Mouse (Mus musculus) stomach, embryonic 16.5 days (tissue): Measurements from ENCODE around the gene Ccdc93. TPM values are rescaled to one million over a fixed set of nuclear protein-coding genes. Genes with fewer than 3 reads are reported as not detected.
A peak's percentile ranks its signal among the peaks of the same experiment; 100 is the strongest.

Source experiments
- ATAC-seq: fragments of 200-750 bp; cut with Nextera tagmentation; 2 replicates; pipeline ENCODE4 v1.8.0; 2017; ENCODE audit warnings: moderate number of reproducible peaks, moderate TSS enrichment; ENCODE audit not compliant: insufficient read depth, low FRiP score
- H3K27ac ChIP-seq: fragments of 300-500 bp; sonication (generic); 2 replicates; pipeline ENCODE4 v1.5.1; 2014; ENCODE audit warnings: low read length
- H3K27me3 ChIP-seq: fragments of 300-500 bp; sonication (generic); 2 replicates; pipeline ENCODE4 v1.6.1; 2014; ENCODE audit warnings: low read length, control low read depth, mixed read lengths; ENCODE audit not compliant: control insufficient read depth, insufficient read depth
- H3K36me3 ChIP-seq: fragments of 300-500 bp; sonication (generic); 2 replicates; pipeline ENCODE4 v1.6.1; 2014; ENCODE audit warnings: low read length; ENCODE audit not compliant: control insufficient read depth, insufficient read depth
- H3K4me1 ChIP-seq: fragments of 300-500 bp; sonication (generic); 2 replicates; pipeline ENCODE4 v1.6.1; 2014; ENCODE audit warnings: low read length, control low read depth, mixed read lengths; ENCODE audit not compliant: control insufficient read depth, insufficient read depth
- H3K4me2 ChIP-seq: fragments of 300-500 bp; sonication (generic); 2 replicates; pipeline ENCODE4 v1.6.1; 2014; ENCODE audit warnings: low read depth, low read length, mixed read lengths
- H3K4me3 ChIP-seq: fragments of 300-500 bp; sonication (generic); replicated peaks from 2 replicates; pipeline ENCODE4 v1.5.1; 2014; ENCODE audit warnings: mild to moderate bottlenecking, low read length
- H3K9ac ChIP-seq: fragments of 300-500 bp; sonication (generic); 2 replicates; pipeline ENCODE4 v1.6.1; 2014; ENCODE audit warnings: low read length
- H3K9me3 ChIP-seq: fragments of 300-500 bp; sonication (generic); replicated peaks from 2 replicates; pipeline ENCODE4 v1.6.1; 2016; ENCODE audit warnings: low read length, control low read depth; ENCODE audit not compliant: control insufficient read depth
- WGBS: fragments of 180-500 bp; shearing (Covaris S2); extraction: QIAGEN DNeasy Blood & Tissue Kit; methylation state at CpG from one replicate; pipeline ENCODE4 v1.1.7; 2014; 5-methylcytosine and 5-hydroxymethylcytosine counted together
- polyA plus RNA-seq: library from polyadenylated mRNA; unstranded; fragments of >200 nt; fragmentation: Nextera tagmentation; extraction: Ambion mirVana; gene quantifications from 2 replicates; pipeline ENCODE4 v1.2.1, GENCODE M21; 2015

Ccdc93 gene
- 11.2 and 12.6 TPM in 2 replicates for polyA plus RNA-seq

DNA sequence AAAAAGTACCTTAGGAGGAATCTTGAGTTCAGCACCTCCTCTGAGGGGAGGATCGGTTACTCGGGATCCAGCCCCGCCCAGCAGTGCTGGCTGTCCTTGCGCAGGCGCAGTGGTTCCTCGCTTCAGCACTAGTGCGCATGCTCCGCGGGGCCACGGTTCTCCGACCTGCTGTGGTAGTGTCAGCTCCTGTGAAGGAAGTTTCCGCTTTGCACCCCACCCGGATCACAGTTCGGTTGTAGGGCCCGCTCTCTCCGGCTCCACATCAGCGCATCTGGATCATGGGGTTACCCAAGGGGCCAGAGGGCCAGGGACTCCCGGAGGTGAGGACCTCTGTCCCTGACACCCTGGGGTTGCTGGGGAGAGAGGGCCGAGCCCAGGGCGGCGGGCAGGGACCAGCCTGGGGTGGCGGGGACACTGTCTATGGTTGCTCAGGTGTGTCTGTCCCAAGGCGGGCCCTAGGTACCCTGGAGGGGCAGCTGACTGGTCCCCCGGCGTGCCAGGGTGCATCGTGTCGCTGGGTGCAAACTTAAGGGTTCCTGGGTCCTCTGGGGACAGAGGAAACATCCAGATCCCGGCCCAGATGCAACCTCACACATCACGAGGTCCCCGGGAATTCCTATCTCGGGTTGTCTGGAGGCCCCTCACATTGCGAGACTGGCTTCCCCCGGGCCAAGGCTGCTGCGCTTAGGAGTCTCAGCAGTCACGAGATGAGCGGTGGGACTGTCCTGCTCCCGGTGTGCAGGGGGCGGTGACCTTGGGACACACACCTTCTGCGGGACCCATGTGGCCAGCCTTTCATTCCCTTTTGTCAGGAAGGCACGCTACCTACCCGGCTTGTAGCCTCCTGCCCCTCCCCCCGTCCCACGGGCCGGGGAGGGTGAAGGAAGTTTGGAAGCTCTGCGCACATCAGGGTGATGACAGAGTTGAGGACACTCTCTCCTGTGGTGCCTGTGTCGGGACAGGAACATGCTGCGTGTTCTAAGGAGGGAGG, at the start of gene Ccdc93:
Gene Ccdc93, plus strand, starts transcription at position 112 of the 991 bp plus-strand sequence.
- Histone ChIP-seq H3K4me3 (peak within 1 kb of the TSS; percentile 96), H3K27ac (peak within 1 kb of the TSS; percentile 56; the same call in 1 of the 2 replicates)
- ATAC-seq: peak; percentile 94

DNA sequence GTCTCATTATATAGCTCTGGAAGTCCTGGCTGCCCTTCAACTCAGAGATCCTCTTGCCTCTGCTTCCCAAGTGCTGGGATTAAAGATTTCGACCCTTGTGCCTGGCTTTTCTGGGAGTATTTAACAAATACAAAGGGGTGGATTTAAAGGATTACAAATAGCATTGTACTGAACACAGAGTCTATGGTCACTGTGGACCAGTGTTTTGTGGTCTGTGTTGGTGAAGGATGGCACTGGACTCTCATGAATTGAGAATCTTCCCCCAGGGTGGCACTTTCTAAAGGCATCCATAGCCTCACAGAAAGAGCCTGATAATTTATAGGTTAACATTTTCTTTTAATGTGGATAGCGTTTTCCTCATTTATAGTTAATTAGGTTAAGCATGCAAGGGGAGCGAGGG, 49.3 kb upstream of the Ccdc93 start:
- no peak for ATAC-seq
- Histone ChIP-seq H3K36me3 (no peaks in the 10 kb centered on the region), H3K9ac (no peak overlapping the region), H3K4me3 (no peak overlapping the region), H3K4me2 (no peak overlapping the region), H3K27me3 (no peaks in the 10 kb centered on the region), H3K9me3 (no peaks in the 10 kb centered on the region), H3K27ac (no peak overlapping the region), H3K4me1 (no peaks in the 10 kb centered on the region)
- 82% methylated on average over 3 of the region's 3 CpGs for WGBS

More for the DNA sequence above, at the start of gene Ccdc93:
- H3K4me1 ChIP-seq: peaks cover 8% of the 10 kb centered on the region; the same call in 1 of the 2 replicates
- peak within 1 kb of the TSS; percentile 95 for H3K9ac ChIP-seq
- H3K4me2 ChIP-seq: peak within 1 kb of the TSS; percentile 98
- WGBS: under 1% methylated on average over 47 of the region's 47 CpGs
- H3K27me3 ChIP-seq: no peaks in the 10 kb centered on the region
- H3K36me3 ChIP-seq: no peaks in the 10 kb centered on the region; the same call in none of the 2 replicates
- no peaks in the 10 kb centered on the region for H3K9me3 ChIP-seq

DNA sequence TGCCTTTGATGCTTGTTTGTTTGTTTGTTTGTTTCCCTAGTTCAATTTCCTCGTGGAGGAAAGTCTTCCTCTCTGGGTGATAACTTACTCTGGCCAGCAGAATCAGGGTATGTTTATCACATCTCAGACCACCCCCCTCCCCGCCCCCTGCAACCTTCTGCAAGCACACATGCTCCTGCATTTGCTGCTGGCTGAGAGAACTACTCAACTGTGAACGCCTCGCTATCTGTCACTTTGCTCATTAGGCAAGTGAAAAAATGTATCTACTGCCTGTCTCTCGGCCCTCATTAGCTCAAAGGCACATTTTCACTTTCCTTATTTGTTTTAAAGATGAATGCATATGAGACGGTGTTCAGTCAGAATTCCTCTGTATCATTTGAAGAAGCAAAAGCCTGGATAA, 42.5 kb upstream of the Ccdc93 start:
- no peak for ATAC-seq

DNA sequence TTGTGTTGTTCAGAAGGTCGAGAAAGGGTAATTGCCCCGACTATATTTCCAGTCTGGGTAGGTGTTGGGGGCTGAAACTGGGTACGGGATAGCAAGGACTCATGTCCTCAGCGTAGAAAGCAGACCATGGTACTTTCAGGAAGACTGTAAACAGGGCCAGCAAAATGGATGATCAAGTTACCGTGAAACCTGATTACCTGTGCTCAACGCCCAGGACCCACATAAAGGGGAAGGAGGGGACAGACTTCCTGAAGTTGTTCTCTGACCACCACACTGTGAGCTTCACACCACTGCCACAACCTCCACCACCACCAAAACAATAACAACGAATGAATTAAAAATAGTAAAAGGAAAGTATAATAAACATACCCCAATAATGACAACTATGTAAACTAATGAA, 42.1 kb upstream of the Ccdc93 start:
- Histone ChIP-seq H3K36me3 (no peaks in the 10 kb centered on the region), H3K4me1 (no peaks in the 10 kb centered on the region), H3K27ac (no peak overlapping the region), H3K4me3 (no peak overlapping the region), H3K9me3 (no peaks in the 10 kb centered on the region), H3K4me2 (no peak overlapping the region), H3K9ac (no peak overlapping the region), H3K27me3 (no peaks in the 10 kb centered on the region)
- WGBS: 38% methylated on average over 7 of the region's 7 CpGs
- ATAC-seq: no peak

More for the DNA sequence above, 42.5 kb upstream of the Ccdc93 start:
- Histone ChIP-seq H3K4me3 (no peak overlapping the region), H3K4me2 (no peak overlapping the region), H3K9ac (no peak overlapping the region), H3K9me3 (no peaks in the 10 kb centered on the region), H3K4me1 (no peaks in the 10 kb centered on the region), H3K27ac (no peak overlapping the region), H3K36me3 (no peaks in the 10 kb centered on the region), H3K27me3 (no peaks in the 10 kb centered on the region)
- 31% methylated on average over 6 of the region's 6 CpGs for WGBS

DNA sequence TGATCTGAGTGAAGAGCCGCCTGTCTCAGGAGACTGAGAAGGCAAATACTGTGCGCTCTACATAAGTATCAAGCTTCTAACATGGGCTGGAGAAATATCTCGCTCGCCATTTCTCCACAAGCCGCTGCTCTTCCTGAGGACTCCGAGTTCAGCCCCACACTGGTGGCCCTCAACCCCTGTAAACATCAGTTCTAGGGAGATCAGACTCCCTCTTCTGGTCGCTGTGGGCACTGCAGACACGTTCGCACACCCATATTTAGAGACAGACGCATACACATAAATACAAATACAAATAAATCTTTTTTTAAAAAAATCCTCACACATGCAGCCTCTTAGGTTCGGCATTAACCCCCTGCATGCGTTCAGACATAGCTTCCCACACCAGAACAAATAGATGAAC, 41.3 kb upstream of the Ccdc93 start:
- H3K27ac ChIP-seq: no peak overlapping the region
- H3K4me1 ChIP-seq: 0 out of 2 replicates have a peak, but pooled peaks cover 2% of the 10 kb centered on the region
- ATAC-seq: no peak
- no peaks in the 10 kb centered on the region for H3K36me3 ChIP-seq
- H3K9me3 ChIP-seq: no peaks in the 10 kb centered on the region
- no peak overlapping the region for H3K4me3 ChIP-seq
- no peak overlapping the region for H3K9ac ChIP-seq
- H3K4me2 ChIP-seq: no peak overlapping the region
- no peaks in the 10 kb centered on the region for H3K27me3 ChIP-seq
- 84% methylated on average over 12 of the region's 12 CpGs for WGBS

DNA sequence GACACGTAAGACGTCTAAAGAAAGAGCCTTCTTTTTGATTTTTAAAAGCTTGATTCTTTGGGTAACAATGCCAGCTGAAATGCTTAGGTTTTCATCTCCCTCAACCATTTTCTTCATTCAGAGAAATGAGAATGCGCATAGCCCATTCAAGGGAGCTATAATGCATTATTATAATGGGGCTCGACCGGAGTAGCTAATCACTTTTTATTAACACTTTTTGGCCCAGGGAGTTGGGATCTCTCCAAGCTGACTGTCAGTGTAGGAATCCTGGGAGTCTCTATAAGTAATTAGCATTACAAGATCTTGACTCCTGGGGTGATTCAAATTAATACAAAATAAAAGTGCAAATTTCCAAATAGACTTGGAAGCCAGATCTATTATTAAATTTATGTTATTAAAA, 40.8 kb upstream of the Ccdc93 start:
- H3K4me3 ChIP-seq: no peak overlapping the region
- WGBS: 92% methylated on average over 5 of the region's 5 CpGs
- H3K27ac ChIP-seq: no peak overlapping the region
- no peak overlapping the region for H3K4me2 ChIP-seq
- no peak overlapping the region for H3K9ac ChIP-seq
- no peaks in the 10 kb centered on the region for H3K27me3 ChIP-seq
- no peaks in the 10 kb centered on the region for H3K9me3 ChIP-seq
- ATAC-seq: no peak
- peaks cover 5% of the 10 kb centered on the region; the same call in 1 of the 2 replicates for H3K4me1 ChIP-seq
- no peaks in the 10 kb centered on the region for H3K36me3 ChIP-seq

DNA sequence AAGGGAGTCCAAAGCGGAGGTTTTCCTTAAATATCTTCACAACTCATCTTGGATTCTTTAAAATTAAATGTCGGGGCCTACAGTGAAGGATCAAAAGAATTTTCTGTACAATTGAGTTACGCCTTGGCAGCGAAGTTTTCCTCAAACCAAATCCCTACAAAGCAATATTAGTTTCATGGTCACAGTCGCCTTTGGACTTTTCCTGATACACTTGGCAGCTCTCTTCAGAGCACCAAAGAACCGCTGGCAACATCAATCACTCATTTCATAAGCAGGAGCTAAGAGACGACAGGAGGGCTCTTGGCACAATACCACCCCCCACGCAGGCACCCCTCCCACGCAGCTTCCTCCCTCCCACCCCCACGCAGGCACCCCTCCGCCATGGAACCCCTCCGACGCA, 40.4 kb upstream of the Ccdc93 start:
- ATAC-seq: no peak
- H3K4me2 ChIP-seq: no peak overlapping the region
- no peak overlapping the region for H3K4me3 ChIP-seq
- no peaks in the 10 kb centered on the region for H3K36me3 ChIP-seq
- peaks cover 9% of the 10 kb centered on the region; the same call in 1 of the 2 replicates for H3K4me1 ChIP-seq
- H3K27ac ChIP-seq: no peak overlapping the region
- H3K9me3 ChIP-seq: no peaks in the 10 kb centered on the region
- WGBS: 60% methylated on average over 13 of the region's 13 CpGs
- no peak overlapping the region for H3K9ac ChIP-seq
- no peaks in the 10 kb centered on the region for H3K27me3 ChIP-seq

DNA sequence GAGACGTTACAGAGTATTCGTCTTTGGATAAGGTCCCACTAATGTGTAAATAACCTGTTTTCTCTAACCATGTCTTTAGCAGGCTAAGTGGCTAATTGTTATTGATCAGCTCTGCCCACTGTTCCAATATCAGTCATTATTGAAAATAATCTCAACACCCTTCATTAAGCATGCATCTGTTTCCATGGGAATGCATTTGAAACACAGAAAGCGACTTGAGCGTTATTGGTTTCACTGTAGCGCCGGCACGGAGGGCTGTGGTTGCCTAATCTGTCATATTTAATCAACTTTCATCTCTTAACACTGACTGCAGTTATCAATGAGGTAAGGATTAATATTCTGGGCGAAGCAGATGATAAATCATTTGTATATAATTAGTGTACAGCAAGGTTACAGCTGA, 40.0 kb upstream of the Ccdc93 start:
- Histone ChIP-seq H3K9me3 (no peaks in the 10 kb centered on the region), H3K9ac (no peak overlapping the region), H3K27me3 (no peaks in the 10 kb centered on the region), H3K4me1 (peaks cover 10% of the 10 kb centered on the region; the same call in 1 of the 2 replicates), H3K4me3 (no peak overlapping the region), H3K27ac (no peak overlapping the region), H3K36me3 (no peaks in the 10 kb centered on the region), H3K4me2 (no peak overlapping the region)
- ATAC-seq: no peak
- WGBS: 59% methylated on average over 8 of the region's 8 CpGs

DNA sequence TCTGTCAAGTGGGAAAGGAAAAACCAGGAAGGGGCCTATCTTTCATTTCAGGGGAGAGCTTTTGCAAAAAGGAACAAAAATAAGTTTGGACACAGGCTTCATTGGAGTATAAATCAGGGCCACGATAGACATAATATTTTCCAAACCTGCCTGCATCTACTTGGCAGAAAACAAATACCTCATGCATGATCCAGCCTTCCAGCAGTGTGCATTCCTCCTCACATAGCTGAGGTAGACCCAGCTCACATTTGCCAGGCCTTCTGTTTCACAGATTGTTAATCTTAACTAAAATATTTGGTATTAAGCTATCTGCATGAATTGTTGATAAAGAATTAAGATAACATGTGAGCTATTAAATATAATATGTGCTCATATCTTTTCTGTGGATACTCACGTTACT, 37.7 kb upstream of the Ccdc93 start:
- no peak overlapping the region for H3K4me3 ChIP-seq
- H3K36me3 ChIP-seq: no peaks in the 10 kb centered on the region
- no peaks in the 10 kb centered on the region for H3K9me3 ChIP-seq
- no peak for ATAC-seq
- H3K9ac ChIP-seq: no peak overlapping the region
- no peaks in the 10 kb centered on the region for H3K27me3 ChIP-seq
- no peak overlapping the region for H3K27ac ChIP-seq
- peaks cover 10% of the 10 kb centered on the region for H3K4me1 ChIP-seq
- 61% methylated on average over 2 of the region's 2 CpGs for WGBS
- no peak overlapping the region for H3K4me2 ChIP-seq
